Mouse (Mus musculus) neural tube, embryonic 12.5 days (tissue): ENCODE data around the gene Rock2. TPM values are rescaled to one million over a fixed set of nuclear protein-coding genes. Genes with fewer than 3 reads are reported as not detected.

Experiments used
- ATAC-seq: fragments of 200-750 bp; cut with Nextera tagmentation; 2 replicates; pipeline ENCODE4 v1.8.0; 2017; ENCODE audit warnings: low read depth, mild to moderate bottlenecking, moderate TSS enrichment, moderate library complexity; ENCODE audit not compliant: low FRiP score
- H3K27ac ChIP-seq: fragments of 300-500 bp; sonication (generic); 2 replicates; pipeline ENCODE4 v1.5.1; 2016
- H3K27me3 ChIP-seq: fragments of 300-500 bp; sonication (generic); replicated peaks from 2 replicates; pipeline ENCODE4 v1.6.1; 2016; ENCODE audit warnings: mild to moderate bottlenecking
- H3K36me3 ChIP-seq: fragments of 300-500 bp; sonication (generic); 2 replicates; pipeline ENCODE4 v1.6.1; 2016; ENCODE audit warnings: mild to moderate bottlenecking
- H3K4me1 ChIP-seq: fragments of 300-500 bp; sonication (generic); 2 replicates; pipeline ENCODE4 v1.6.1; 2016
- H3K4me2 ChIP-seq: fragments of 300-500 bp; sonication (generic); replicated peaks from 2 replicates; pipeline ENCODE4 v1.6.1; 2016; ENCODE audit warnings: mild to moderate bottlenecking
- H3K4me3 ChIP-seq: fragments of 300-500 bp; sonication (generic); 2 replicates; pipeline ENCODE4 v1.5.1; 2016
- H3K9ac ChIP-seq: fragments of 300-500 bp; sonication (generic); 2 replicates; pipeline ENCODE4 v1.6.1; 2016; ENCODE audit warnings: mild to moderate bottlenecking
- H3K9me3 ChIP-seq: fragments of 300-500 bp; sonication (generic); 2 replicates; pipeline ENCODE4 v1.6.1; 2016; ENCODE audit warnings: mild to moderate bottlenecking
- WGBS: fragments of 180-500 bp; shearing (Covaris S2); methylation state at CpG from one replicate; pipeline ENCODE4 v1.1.7; 2016; 5-methylcytosine and 5-hydroxymethylcytosine counted together
- polyA plus RNA-seq: library from polyadenylated mRNA; unstranded; fragments of >200 nt; fragmentation: Nextera tagmentation; extraction: Ambion mirVana; gene quantifications from 2 replicates; pipeline ENCODE4 v1.2.1, GENCODE M21; 2016

Rock2 gene
- 20.2 and 21.4 TPM in 2 replicates for polyA plus RNA-seq

DNA sequence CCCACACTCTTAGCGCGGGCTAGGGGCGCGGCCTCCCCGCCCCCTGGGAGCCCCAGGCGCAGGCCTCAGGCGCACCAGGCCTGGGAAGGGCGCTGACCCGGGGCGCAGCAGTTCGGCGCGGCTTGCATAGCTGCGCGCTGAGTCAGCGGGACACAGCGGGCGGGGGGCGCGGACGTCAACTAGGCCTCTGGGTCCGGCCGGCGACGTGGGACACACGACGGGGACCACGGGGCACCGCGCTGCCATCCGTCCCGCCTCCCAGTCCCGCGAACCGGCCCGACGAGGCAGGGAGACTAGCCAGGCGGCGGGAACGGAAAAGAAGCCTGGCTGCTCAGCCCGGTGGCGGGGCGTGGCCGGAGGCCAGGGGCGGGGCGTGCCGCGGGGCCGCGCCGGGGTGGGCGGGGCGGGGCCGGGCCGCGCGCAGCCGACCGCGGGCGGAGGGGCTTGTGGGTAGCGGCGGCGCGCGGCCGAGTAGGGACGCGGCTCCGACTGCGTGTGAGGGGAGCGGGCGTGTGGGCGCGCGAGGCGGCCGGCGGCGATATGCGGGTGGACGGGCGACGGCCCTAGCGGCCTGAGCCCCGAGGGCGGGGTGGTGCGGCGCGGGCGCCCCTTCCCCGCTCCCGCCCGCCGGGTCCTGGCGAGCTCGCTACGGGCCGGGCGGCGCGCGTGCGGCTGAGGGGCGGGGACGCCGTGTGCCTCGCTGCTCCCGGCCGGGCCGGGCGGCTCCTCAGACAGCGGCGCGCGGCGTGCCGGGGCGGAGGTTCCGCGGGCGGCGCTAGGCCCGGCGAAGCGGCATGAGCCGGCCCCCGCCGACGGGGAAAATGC, at the start of gene Rock2:
Gene Rock2 (plus strand): TSS at position 500 of the 825 bp plus-strand sequence.
- no peaks in the 10 kb centered on the region for H3K36me3 ChIP-seq
- under 1% methylated on average over 100 of the region's 130 CpGs for WGBS
- H3K9ac ChIP-seq: peak within 1 kb of the TSS; percentile 93
- ATAC-seq: peak; percentile 92
- peaks cover 28% of the 10 kb centered on the region for H3K4me1 ChIP-seq
- H3K27ac ChIP-seq: peak within 1 kb of the TSS; percentile 89
- H3K27me3 ChIP-seq: no peaks in the 10 kb centered on the region
- H3K4me3 ChIP-seq: peak within 1 kb of the TSS; percentile 93
- no peaks in the 10 kb centered on the region for H3K9me3 ChIP-seq
- peak within 1 kb of the TSS; percentile 77 for H3K4me2 ChIP-seq

DNA sequence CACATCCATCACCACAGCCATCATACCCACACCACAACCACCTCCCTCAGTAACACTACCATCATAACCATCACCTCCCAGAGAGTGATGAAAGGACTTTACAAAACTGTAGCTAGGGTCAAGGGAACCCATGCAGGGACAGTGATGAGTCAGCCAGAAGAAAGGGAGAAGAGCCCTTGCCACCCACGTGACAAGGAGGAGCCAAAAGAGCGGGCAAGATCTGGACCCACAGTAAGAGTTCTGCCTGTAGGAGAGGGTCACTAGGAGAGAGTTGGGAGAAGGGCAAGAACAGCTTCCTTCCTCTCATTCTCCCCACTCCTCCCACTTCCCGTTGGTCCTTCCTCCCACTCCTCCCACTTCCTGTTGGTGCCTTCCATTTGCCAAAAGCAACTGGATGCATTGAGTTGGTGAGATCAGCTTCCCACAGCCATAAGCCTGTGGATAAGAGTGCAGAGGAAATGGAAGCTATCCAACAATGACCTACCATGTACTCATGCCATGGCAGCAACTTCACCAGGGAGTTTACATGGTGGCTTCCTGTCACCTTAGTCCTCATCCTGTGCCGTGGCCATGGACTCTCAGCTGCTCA, 47.4 kb upstream of the Rock2 start:
- WGBS: 95% methylated on average over 4 of the region's 4 CpGs
- no peaks in the 10 kb centered on the region for H3K4me1 ChIP-seq
- H3K4me2 ChIP-seq: no peak overlapping the region
- no peaks in the 10 kb centered on the region for H3K9me3 ChIP-seq
- no peak overlapping the region for H3K9ac ChIP-seq
- H3K27ac ChIP-seq: no peak overlapping the region
- no peaks in the 10 kb centered on the region for H3K27me3 ChIP-seq
- H3K4me3 ChIP-seq: no peak overlapping the region
- no peaks in the 10 kb centered on the region for H3K36me3 ChIP-seq
- no peak for ATAC-seq

- H3K4me1 ChIP-seq: no peaks in the 10 kb centered on the region
- H3K36me3 ChIP-seq: no peaks in the 10 kb centered on the region
- H3K27me3 ChIP-seq: no peaks in the 10 kb centered on the region
- ATAC-seq: no peak
- no peak overlapping the region for H3K4me3 ChIP-seq
- H3K9me3 ChIP-seq: no peaks in the 10 kb centered on the region
- H3K27ac ChIP-seq: no peak overlapping the region
- H3K9ac ChIP-seq: no peak overlapping the region
- WGBS: 85% methylated on average over 2 of the region's 2 CpGs
- H3K4me2 ChIP-seq: no peak overlapping the region
Measured at GRCm38 (mm10) chr12:16848501-16848900, 46.2 kb upstream of the Rock2 start.

- H3K4me1 ChIP-seq: no peaks in the 10 kb centered on the region
- H3K4me3 ChIP-seq: no peak overlapping the region
- no peak overlapping the region for H3K4me2 ChIP-seq
- H3K27ac ChIP-seq: no peak overlapping the region
- 62% methylated on average over 2 of the region's 2 CpGs for WGBS
- H3K36me3 ChIP-seq: no peaks in the 10 kb centered on the region
- H3K9me3 ChIP-seq: no peaks in the 10 kb centered on the region
- H3K27me3 ChIP-seq: no peaks in the 10 kb centered on the region
- no peak overlapping the region for H3K9ac ChIP-seq
- ATAC-seq: no peak
Measured at GRCm38 (mm10) chr12:16849821-16850220, 44.9 kb upstream of the Rock2 start.

DNA sequence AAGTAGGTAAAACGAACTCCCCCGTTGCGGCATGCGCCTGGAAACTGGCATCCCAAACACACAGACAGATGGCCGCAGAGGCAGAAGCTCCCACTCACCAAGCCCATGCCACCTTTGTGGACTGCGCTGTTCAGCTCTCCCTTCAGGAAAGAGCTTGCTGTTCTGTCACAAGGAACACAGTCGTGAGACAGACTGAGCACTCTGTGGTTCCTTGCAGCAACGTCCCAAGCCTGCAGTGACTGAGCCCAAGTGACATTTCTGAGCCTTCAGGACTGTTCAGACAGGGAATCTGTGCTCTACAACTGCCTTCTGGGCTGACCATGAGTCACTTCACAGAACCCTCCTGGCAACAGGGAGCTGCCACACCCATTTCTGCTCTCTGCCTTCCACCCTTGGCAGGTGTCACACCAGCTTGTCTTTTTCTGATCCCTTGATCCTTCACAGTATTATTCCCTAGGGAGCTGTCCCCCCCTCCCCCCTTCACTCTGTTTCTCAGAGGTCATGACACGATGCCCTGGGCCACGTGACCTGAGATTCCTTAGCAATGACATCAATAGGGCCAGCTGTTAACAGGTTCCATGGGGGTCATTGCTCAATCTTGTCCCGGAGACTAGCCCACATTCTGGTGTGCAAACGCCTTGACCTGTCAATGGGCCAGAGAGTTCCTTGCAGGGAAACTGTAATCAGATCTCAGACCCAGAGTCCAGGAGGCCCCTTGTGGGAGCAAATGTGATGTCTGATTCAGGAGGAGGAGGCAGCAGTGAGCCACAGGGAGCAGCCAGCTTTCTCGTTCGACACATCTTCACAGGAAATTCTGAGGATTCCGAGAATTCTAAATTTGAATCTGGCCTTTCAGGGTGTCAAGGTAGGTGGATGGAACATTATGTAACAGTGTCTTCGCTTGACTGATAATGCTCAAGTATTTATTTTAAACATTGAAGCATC, 44.0 kb upstream of the Rock2 start:
- no peak overlapping the region for H3K9ac ChIP-seq
- no peaks in the 10 kb centered on the region for H3K27me3 ChIP-seq
- H3K4me1 ChIP-seq: peaks cover 2% of the 10 kb centered on the region
- no peaks in the 10 kb centered on the region for H3K9me3 ChIP-seq
- H3K36me3 ChIP-seq: no peaks in the 10 kb centered on the region
- no peak overlapping the region for H3K4me3 ChIP-seq
- no peak overlapping the region for H3K27ac ChIP-seq
- H3K4me2 ChIP-seq: no peak overlapping the region
- WGBS: 43% methylated on average over 16 of the region's 16 CpGs
- ATAC-seq: no peak

DNA sequence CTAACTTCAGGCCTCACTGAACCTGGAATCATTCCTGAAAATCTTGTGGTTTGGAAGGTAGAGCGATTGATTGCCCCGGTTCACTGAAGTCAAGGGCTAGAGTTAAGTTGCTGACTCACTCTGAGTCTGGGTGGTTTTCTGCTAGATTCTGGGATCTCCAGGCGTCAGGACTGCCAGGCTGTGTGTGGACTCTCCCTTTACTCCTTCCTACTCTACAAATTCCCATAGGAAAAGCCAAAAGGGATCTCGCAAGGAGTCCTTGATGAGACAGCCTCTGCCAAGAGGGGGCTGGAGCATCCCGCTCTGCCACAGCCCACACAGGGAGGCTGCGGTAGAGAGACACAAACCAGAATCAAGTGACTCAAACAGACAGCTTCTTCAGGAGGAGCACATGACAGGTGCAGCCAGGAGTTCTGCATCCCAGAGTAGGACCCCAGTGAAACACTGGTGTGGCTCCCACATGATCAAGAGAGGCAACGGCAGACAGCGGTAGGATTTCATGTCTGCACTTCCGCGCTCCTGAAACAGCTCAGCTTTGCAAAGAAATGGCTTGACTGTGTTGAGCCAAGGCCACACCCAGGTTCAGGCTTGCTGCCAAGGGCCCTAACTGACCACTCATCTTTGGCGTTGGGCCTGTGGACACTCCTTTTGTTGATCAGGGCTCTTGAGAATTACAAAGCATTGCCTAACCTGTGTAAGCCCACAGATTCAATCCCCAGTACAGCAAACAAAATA, 41.1 kb upstream of the Rock2 start:
- Histone ChIP-seq H3K36me3 (no peaks in the 10 kb centered on the region), H3K9me3 (no peaks in the 10 kb centered on the region), H3K27ac (no peak overlapping the region), H3K9ac (no peak overlapping the region), H3K4me1 (peaks cover 6% of the 10 kb centered on the region), H3K27me3 (no peaks in the 10 kb centered on the region), H3K4me2 (no peak overlapping the region), H3K4me3 (no peak overlapping the region)
- 92% methylated on average over 11 of the region's 11 CpGs for WGBS
- ATAC-seq: no peak

DNA sequence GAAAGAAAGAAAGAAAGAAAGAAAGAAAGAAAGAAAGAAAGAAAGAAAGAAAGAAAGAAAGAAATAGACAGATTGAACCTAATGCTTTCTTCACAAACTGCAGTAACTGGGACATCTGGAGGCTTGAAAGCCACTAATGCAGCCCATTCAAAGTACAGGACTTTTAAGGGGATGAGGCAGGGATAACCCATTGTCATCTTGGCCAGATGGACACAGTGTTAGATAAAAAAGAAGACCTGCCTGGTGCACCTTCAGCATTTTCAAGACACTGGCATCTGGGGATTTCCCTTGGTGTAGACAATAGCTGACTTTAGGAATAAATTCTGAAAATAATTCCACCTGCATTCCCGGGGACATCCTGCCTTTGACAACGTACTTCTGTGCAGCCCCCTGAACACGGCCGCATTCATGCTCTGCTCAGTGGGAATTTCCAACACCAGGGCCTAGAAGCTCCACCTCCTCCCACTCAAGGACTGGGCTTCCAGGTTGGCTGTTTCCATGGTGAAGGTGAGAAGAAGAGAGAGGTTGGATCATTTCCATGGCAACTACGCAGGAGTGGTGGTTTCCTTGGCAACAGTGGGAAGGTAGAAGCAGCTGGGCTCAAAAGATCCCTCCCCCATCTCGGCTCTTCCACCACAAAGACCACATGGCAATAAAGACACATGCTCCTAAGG, 38.9 kb upstream of the Rock2 start:
- Histone ChIP-seq H3K27ac (no peak overlapping the region), H3K4me3 (no peak overlapping the region), H3K4me1 (peaks cover 6% of the 10 kb centered on the region), H3K9me3 (no peaks in the 10 kb centered on the region), H3K36me3 (no peaks in the 10 kb centered on the region), H3K27me3 (no peaks in the 10 kb centered on the region), H3K4me2 (peak overlapping the region; percentile 32), H3K9ac (no peak overlapping the region)
- WGBS: 13% methylated on average over 6 of the region's 6 CpGs
- peak; percentile 92 for ATAC-seq

- Histone ChIP-seq H3K9me3 (no peaks in the 10 kb centered on the region), H3K4me3 (no peak overlapping the region), H3K36me3 (no peaks in the 10 kb centered on the region), H3K9ac (no peak overlapping the region), H3K4me1 (peaks cover 6% of the 10 kb centered on the region), H3K27ac (no peak overlapping the region), H3K4me2 (peak overlapping the region; percentile 32; the same call in 1 of the 2 replicates), H3K27me3 (no peaks in the 10 kb centered on the region)
- WGBS: 30% methylated on average over 2 of the region's 2 CpGs
- peak; percentile 45; the same call in 1 of the 2 replicates for ATAC-seq
Measured at GRCm38 (mm10) chr12:16856306-16856679, 38.4 kb upstream of the Rock2 start.

GRCm38 (mm10) chr12:16858081-16858480, 36.6 kb upstream of the Rock2 start:
- Histone ChIP-seq H3K27ac (no peak overlapping the region), H3K27me3 (no peaks in the 10 kb centered on the region), H3K4me3 (no peak overlapping the region), H3K36me3 (no peaks in the 10 kb centered on the region), H3K9ac (no peak overlapping the region), H3K4me1 (peaks cover 6% of the 10 kb centered on the region), H3K9me3 (no peaks in the 10 kb centered on the region), H3K4me2 (no peak overlapping the region)
- no peak for ATAC-seq
- 87% methylated on average over 4 of the region's 4 CpGs for WGBS

DNA sequence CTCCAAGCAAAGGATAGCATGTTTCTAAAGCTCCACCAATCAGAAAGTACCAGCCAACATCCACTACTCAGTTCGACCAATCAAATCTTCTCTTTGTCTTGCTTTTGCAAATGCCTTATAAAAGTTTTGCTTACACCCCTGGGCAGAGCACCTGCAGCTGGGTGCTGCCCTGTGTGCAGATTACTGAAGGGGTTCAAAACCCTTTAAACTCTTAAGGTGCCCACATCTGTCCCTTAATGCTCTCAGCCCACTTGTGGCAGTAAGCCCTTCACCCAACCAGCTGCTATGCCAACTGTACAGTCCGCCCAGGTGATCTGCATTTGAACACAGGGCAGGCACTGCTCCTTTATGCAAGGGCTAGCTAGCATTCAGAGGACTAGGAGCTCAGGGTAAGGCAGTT, 34.9 kb upstream of the Rock2 start:
- Histone ChIP-seq H3K27me3 (no peaks in the 10 kb centered on the region), H3K4me1 (peaks cover 6% of the 10 kb centered on the region), H3K9me3 (no peaks in the 10 kb centered on the region), H3K9ac (no peak overlapping the region), H3K4me2 (no peak overlapping the region), H3K27ac (no peak overlapping the region), H3K4me3 (no peak overlapping the region), H3K36me3 (no peaks in the 10 kb centered on the region)
- no peak for ATAC-seq
- 89% methylated on average over 2 of the region's 2 CpGs for WGBS

DNA sequence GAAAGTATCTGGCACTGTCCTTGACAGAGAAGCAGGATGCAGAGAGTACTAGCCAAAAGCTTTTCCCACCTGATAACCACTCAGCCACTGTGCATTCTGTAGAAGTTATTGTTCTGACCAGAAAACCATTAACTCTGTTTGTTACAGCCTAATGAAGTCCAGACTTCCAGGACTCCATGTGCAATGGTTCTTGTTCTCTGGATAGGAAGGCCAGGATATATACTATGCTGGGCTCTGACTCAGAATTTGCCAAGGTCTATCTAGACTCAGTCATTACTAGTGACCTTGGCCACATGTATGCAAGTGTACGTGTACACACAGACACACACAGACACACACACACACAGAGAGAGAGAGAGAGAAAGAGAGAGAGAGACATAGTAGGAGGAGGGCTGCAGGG, 34.2 kb upstream of the Rock2 start:
- H3K27ac ChIP-seq: no peak overlapping the region
- peaks cover 6% of the 10 kb centered on the region for H3K4me1 ChIP-seq

More for the DNA sequence above, 34.2 kb upstream of the Rock2 start:
- no peaks in the 10 kb centered on the region for H3K27me3 ChIP-seq
- no peak overlapping the region for H3K9ac ChIP-seq
- no peak for ATAC-seq
- no peaks in the 10 kb centered on the region for H3K36me3 ChIP-seq
- 85% methylated on average over 1 of the region's 1 CpGs for WGBS
- H3K9me3 ChIP-seq: no peaks in the 10 kb centered on the region
- no peak overlapping the region for H3K4me3 ChIP-seq
- no peak overlapping the region for H3K4me2 ChIP-seq
